Mouse (Mus musculus) erythroblast, embryonic 14.5 days (primary cell): ENCODE measurements around the gene Pnmal1.

Source experiments
- GATA1 ChIP-seq: IDR thresholded peaks from 2 replicates; pipeline ENCODE4 v1.6.1; 2012; ENCODE audit warnings: low read length, inconsistent platforms, mixed read lengths
- TAL1 ChIP-seq: IDR thresholded peaks from 3 replicates; pipeline ENCODE4 v1.6.1; 2012; ENCODE audit warnings: low read length, inconsistent platforms, mixed read lengths

DNA sequence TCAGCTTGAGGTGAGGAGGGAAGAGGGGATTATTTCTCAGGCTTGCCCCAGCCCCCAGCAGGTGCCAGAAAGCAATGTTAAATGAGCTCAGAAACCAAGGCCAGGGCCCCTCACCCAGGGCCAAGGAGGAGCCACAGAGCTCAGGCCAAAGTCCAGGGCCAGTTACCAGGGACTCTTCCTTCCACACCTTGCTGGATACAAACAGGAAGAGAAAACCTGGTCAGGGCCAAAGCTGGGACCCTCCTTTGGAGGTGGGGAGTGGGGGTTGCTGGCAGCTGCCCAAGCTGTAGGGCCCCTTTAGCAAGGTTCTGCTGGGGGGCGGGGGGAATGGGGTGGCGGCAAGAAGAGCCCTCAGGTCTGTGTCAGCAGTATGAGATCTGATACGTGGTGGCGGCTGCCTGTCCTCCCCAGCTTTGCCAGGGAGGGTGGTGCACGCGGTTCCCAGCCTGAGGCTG, 37.6 kb upstream of the Pnmal1 start:
- TF ChIP-seq TAL1 = no peak
- TF ChIP-seq GATA1 = no peak
